Mouse (Mus musculus) frontal cortex, adult (tissue): ENCODE measurements around the gene Mdm2.
A peak's percentile ranks its signal among the peaks of the same experiment; 100 is the strongest.

Source experiments
- ATAC-seq: cut with Nextera tagmentation; 2 replicates; pipeline ENCODE4 v1.9.2; 2017; ENCODE audit warnings: mild to moderate bottlenecking, moderate library complexity, mixed read lengths; ENCODE audit not compliant: low TSS enrichment

Mdm2 gene

GRCm38 (mm10) chr10:117683734-117684037 is 26.9 kb downstream of the Mdm2 start:
- ATAC-seq = no peak

- no peak for ATAC-seq
These were observed 27.5 kb downstream of the Mdm2 start for GRCm38 (mm10) chr10:117682858-117683733.

GRCm38 (mm10) chr10:117681999-117682857 is 28.3 kb downstream of the Mdm2 start:
- no peak for ATAC-seq

GRCm38 (mm10) chr10:117681543-117681942 is 29.0 kb downstream of the Mdm2 start:
- no peak for ATAC-seq

DNA sequence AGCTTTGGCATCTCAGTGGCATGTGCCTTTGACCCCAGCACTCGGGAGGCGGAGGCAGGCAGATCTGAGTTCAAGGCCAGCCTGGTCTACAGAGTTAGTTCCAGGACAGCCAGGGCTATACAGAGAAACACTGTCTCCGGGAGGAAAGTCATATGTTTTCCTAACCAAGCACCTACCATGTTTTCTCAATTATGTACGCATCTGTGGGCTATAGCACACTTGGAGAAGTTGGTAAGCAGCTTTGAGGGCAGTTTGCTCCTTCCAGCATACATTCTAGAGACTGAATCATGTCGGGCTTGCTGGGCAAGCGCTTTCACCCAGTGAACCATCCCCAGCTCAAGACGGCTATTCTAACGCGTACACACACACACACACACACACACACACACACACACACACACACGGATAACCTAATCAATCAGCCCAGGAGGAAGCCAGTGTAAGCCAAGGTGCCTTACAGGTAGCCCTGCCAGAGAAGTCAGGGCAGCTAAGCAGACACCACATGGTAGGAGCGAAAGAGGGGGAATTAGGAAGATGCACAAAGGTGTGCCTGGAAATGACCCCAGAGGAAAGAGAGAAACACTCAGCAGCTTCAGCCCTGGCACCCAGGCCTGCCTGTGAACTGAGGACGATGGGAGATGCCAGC is 29.6 kb downstream of the Mdm2 start:
- no peak for ATAC-seq

- ATAC-seq = no peak
These were observed 30.5 kb downstream of the Mdm2 start for GRCm38 (mm10) chr10:117679963-117680473.

- ATAC-seq = no peak
These were observed 31.4 kb downstream of the Mdm2 start for GRCm38 (mm10) chr10:117679029-117679686.

DNA sequence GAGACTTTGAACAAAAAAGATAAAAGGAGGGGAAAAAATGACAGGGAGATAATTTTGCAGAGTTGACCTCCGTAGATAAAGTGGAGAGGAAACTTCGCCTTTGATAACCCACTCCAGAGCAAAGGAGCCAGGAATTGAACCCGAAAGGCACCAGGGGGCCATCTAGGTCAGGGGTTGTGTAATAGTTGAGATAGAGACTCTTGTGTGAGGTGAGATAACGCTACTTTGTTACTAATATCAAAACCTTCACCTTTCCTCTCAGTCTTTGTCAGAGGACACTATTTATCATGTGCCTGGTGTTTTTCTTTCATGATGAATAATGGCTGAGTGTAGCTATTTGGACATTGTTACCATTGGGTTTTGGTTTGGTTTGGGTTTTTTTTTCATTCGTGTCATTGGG is 32.2 kb downstream of the Mdm2 start:
- no peak for ATAC-seq

DNA sequence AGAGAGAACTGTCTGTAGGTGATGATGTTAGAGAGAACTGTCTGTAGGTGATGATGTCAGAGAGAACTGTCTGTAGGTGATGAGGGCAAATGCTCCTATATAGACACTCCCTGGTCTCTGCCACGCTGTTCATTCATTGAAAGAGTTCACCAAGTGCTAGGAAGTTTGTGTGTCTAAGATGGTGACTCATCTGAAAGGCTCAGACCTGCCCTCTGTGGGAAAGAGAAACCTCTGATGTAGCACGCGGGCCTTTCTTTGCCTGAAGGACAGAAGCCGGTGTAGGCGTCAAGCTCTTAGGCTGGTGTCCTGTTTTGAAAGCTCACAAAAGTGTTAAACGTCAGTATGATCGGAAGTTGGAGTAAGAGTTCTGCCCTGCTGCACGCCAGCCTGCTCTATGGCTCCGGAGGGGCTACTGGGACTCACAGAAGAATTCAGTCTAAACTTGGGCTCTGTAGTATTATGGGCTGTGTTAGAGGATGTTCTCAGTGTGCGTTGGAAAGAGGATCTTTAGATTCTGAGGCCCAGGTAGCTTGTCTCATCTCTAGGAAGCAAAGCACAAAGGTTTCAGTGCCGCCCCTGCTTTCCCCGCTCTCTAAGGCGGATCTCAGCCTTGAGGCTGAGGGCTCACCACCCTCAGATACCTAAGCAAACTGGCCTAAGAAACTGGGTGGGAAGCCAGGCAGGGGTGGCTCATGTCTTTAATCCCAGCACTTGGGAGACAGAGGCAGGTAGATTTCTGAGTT is 32.9 kb downstream of the Mdm2 start:
- ATAC-seq = no peak

DNA sequence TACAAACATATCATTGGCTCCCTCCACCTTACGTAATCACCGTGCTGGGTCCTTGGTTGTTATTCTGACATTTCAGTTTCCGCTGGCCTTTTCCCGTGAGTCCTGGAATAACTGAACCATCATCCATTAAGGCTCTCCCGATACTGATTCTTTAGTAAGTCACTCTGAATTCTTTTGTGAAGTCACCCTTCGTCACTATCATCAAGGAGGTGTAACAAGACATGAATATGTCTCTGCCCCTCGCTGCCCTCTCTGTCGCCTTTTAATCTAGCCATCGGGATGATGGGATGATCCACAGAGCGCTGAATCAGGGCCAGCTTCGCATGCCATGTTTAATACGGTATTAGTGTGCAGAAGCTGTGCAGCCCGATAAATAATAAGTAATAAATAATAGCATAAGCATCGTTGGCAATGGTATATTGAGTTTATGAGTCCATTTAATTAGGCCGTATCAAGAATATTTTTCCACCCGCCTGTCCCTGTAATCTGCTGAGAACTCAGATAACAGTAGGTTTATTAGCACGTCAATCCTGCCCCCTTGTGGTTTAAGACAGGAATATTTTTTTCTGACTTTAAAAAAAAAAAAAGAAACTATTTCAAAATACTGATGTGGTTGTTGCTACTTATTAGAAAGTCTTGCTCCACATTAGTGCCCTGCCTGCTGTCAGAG is 33.8 kb downstream of the Mdm2 start:
- peak; percentile 10; the same call in 1 of the 2 replicates for ATAC-seq

DNA sequence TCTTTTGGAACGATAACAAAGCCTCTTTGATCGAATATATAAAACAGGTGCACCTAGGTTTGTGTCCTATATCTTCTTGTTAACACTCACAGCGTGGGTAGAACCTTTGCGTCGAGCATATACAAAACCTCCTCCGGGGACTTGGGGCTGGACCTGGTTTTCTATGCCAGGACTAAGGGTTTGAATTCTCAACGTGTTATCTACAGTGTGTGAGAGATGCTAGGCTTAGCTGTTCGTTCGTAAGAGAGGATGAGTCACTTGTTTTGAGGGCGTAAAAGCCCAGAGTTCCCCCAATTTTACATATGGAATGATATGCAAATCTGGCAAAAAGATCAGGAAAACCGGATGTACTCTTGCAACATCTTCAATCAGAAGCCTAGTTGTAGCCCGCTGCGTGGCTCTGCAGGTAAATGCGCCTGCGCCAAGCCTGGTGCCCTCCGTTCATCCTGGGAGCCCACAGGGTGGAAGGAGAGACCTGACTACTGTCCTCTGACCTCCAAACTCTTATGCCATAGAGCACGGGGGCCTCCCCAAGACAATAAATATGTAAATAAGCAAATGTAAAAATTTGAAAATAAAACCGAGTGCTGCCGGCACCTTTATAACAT is 34.4 kb downstream of the Mdm2 start:
- ATAC-seq = peak; percentile 76

- ATAC-seq = peak; percentile 57
These were observed 35.2 kb downstream of the Mdm2 start for GRCm38 (mm10) chr10:117675096-117676035.

GRCm38 (mm10) chr10:117674359-117675019 is 36.1 kb downstream of the Mdm2 start:
- no peak for ATAC-seq

GRCm38 (mm10) chr10:117673913-117674312 is 36.6 kb downstream of the Mdm2 start:
- ATAC-seq = no peak

GRCm38 (mm10) chr10:117672693-117673092 is 37.9 kb downstream of the Mdm2 start:
- ATAC-seq = 0 out of 2 replicates have a peak, but pooled peaks have one; percentile 8

GRCm38 (mm10) chr10:117671930-117672666 is 38.5 kb downstream of the Mdm2 start:
- ATAC-seq = no peak

DNA sequence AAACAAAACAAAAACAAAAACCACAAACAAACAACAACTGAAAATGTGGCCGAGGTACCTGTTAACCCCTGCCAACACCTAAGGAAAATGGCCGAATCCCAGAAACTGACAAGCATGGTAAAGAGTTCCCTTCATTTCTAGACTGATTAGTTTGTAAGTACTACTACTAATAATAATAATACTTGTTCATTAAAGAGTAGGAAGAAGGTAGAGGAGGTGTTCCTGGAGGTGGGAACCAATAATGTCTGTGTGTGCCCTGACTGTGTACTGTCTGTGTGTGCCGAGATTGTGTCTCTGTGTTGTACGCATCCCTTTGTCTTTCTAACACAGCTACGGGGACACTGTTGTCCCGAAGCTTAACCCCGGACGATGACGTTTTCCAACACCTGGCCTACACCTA is 39.3 kb downstream of the Mdm2 start:
- no peak for ATAC-seq
